Mouse (Mus musculus) kidney, adult 11 months (tissue): ENCODE data around the gene Tpd52l1.
"Not testable (repeated sequence)": the region's sequence is repeated elsewhere in the genome, so short reads cannot be mapped to it uniquely, and the experiment has no call there.

ENCODE experiments used
- DNase-seq: peaks from one replicate; pipeline ENCODE4 v3.0.0; 2022

Tpd52l1 gene

GRCm38 (mm10) chr10:31445291-31446124 lies at the start of gene Tpd52l1:
Tpd52l1 (minus strand) TSS chr10:31445958.
- peak; percentile 85 for DNase-seq

- no peak for DNase-seq
These were observed 48.5 kb upstream of the Tpd52l1 start for GRCm38 (mm10) chr10:31494296-31494695.

GRCm38 (mm10) chr10:31467043-31467898 lies 21.5 kb upstream of the Tpd52l1 start:
- no peak for DNase-seq

GRCm38 (mm10) chr10:31465840-31466541 lies 20.2 kb upstream of the Tpd52l1 start:
- DNase-seq: no peak

- no peak for DNase-seq
These were observed 19.7 kb upstream of the Tpd52l1 start for GRCm38 (mm10) chr10:31465424-31465823.

GRCm38 (mm10) chr10:31463044-31463443 lies 17.3 kb upstream of the Tpd52l1 start:
- DNase-seq: no peak

GRCm38 (mm10) chr10:31456806-31457205 lies 11.0 kb upstream of the Tpd52l1 start:
- no peak for DNase-seq

- no peak for DNase-seq
These were observed 1.3 kb upstream of the Tpd52l1 start for GRCm38 (mm10) chr10:31447083-31447482.

GRCm38 (mm10) chr10:31444206-31444605 lies 1.6 kb downstream of the Tpd52l1 start:
- DNase-seq: no peak

- DNase-seq: no peak
These were observed 4.3 kb downstream of the Tpd52l1 start for GRCm38 (mm10) chr10:31441491-31441890.

- no peak for DNase-seq
These were observed 9.7 kb downstream of the Tpd52l1 start for GRCm38 (mm10) chr10:31436047-31436446.

- DNase-seq: no peak
These were observed 27.8 kb downstream of the Tpd52l1 start for GRCm38 (mm10) chr10:31417956-31418355.

GRCm38 (mm10) chr10:31392990-31393389 lies 52.8 kb downstream of the Tpd52l1 start:
- no peak for DNase-seq

GRCm38 (mm10) chr10:31390777-31391395 lies 54.9 kb downstream of the Tpd52l1 start:
- peak; percentile 34 for DNase-seq

GRCm38 (mm10) chr10:31388566-31388965 lies 57.2 kb downstream of the Tpd52l1 start:
- not testable (repeated sequence) for DNase-seq

- peak; percentile 9 for DNase-seq
These were observed 75.6 kb downstream of the Tpd52l1 start for GRCm38 (mm10) chr10:31370200-31370599.

GRCm38 (mm10) chr10:31359749-31360148 lies 86.0 kb downstream of the Tpd52l1 start:
- DNase-seq: no peak

GRCm38 (mm10) chr10:31354886-31355461 lies 90.8 kb downstream of the Tpd52l1 start:
- no peak for DNase-seq

- DNase-seq: no peak
These were observed 91.6 kb downstream of the Tpd52l1 start for GRCm38 (mm10) chr10:31354141-31354540.

- DNase-seq: no peak
These were observed 92.8 kb downstream of the Tpd52l1 start for GRCm38 (mm10) chr10:31352845-31353427.

GRCm38 (mm10) chr10:31351056-31351455 lies 94.7 kb downstream of the Tpd52l1 start:
- DNase-seq: no peak

- no peak for DNase-seq
These were observed 99.4 kb downstream of the Tpd52l1 start for GRCm38 (mm10) chr10:31346401-31346800.
